In the genomic region with DNA sequence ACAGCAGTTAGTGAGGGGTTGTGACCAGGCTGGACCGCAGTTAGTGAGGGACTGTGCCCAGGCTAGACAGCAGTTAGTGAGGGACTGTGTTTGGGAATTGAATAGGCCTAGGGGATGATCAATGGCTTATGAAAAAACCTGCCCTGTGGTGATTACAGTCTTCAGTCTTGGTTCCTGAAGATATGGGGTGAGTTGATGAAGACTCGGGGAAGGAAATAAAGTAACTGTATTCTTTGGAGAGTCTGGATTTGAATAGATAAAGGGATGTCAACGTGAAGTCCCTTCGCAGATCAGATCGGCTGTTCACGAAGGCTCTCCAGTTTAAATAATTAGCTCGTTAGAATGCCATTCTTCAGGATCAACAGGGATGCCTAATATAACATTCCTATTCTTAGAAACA, we compare ENCODE assay signal across 26 mouse cellular contexts. TPM values are rescaled to one million over a fixed set of nuclear protein-coding genes. Genes with fewer than 3 reads are reported as not detected.
DNase-seq lines count a peak whose midpoint lies in the region; ATAC-seq and TF ChIP-seq lines count a peak whose summit lies in the region.
"Had no signal": no experiment of that assay in that cellular context is flagged by ENCODE, and none has a peak within 500 bp of the region (broad histone marks: within the 10 kb centered on the region; RNA-seq: fewer than 3 reads in every experiment).

No protein-coding gene starts in this region.

- peaks cover 91% of the 10 kb centered on the region for H3K4me1 ChIP-seq in erythroblast, embryonic 14.5 days (ENCODE audit: control insufficient read depth)
- H3K4me1 ChIP-seq in bone marrow, adult 2 months (ENCODE audit: control insufficient read depth, insufficient read depth, low read length), result peaks cover 8% of the 10 kb centered on the region
- H3K4me1 ChIP-seq in liver, embryonic 12.5 days, result peaks cover 87% of the 10 kb centered on the region
- peaks cover 58% of the 10 kb centered on the region for H3K4me1 ChIP-seq in liver, embryonic 16.5 days (ENCODE audit: control insufficient read depth, low read depth, low read length)
- H3K4me1 ChIP-seq: embryonic facial prominence, embryonic 12.5 days; forebrain, embryonic 15.5 days had no signal

- no peaks in the 10 kb centered on the region for H3K9me3 ChIP-seq in erythroblast, embryonic 14.5 days (ENCODE audit: control insufficient read depth, low read length)
- no peaks in the 10 kb centered on the region for H3K9me3 ChIP-seq in liver, embryonic 12.5 days (replicated peaks)
- H3K9me3 ChIP-seq in liver, embryonic 16.5 days (replicated peaks; ENCODE audit: control insufficient read depth, low read length), result no peaks in the 10 kb centered on the region
- H3K9me3 ChIP-seq: embryonic facial prominence, embryonic 12.5 days; forebrain, embryonic 10.5 days; forebrain, embryonic 15.5 days; heart, embryonic 12.5 days; hindbrain, embryonic 12.5 days had no signal

- ATAC-seq in erythroblast, adult 5-6 weeks (replicated peaks; ENCODE audit: low FRiP score, poor library complexity, severe bottlenecking), result no peak
- ATAC-seq in liver, embryonic 12.5 days, result peak; percentile 31
- peak; percentile 8; the same call in 1 of the 2 replicates for ATAC-seq in liver, embryonic 16.5 days (ENCODE audit: low read depth)
- ATAC-seq: activated CD4-positive, CD25-positive, alpha-beta regulatory T cell, adult 4 months; CD4-positive, CD25-positive, alpha-beta regulatory T cell, adult 4 months; forebrain, embryonic 15.5 days; hindbrain, embryonic 16.5 days; inflammation-experienced regulatory T-cells, adult 6 months; Patski had no signal

- peaks cover 2% of the 10 kb centered on the region; the same call in 1 of the 2 replicates for H3K36me3 ChIP-seq in erythroblast, embryonic 14.5 days (ENCODE audit: control insufficient read depth)
- H3K36me3 ChIP-seq in liver, embryonic 12.5 days, result no peaks in the 10 kb centered on the region
- H3K36me3 ChIP-seq in liver, embryonic 16.5 days (ENCODE audit: control insufficient read depth, insufficient read depth), result no peaks in the 10 kb centered on the region
- H3K36me3 ChIP-seq: embryonic facial prominence, embryonic 12.5 days; forebrain, embryonic 10.5 days; forebrain, embryonic 15.5 days; heart, embryonic 12.5 days; hindbrain, embryonic 12.5 days had no signal

- no peak for DNase-seq in ovary, postnatal 10 days (ENCODE audit: low spot score)
- no peak for DNase-seq in heart, adult 8-10 months (ENCODE audit: low spot score)
- DNase-seq in embryo, embryonic 11 days, result no peak
- DNase-seq: adrenal gland, postnatal 14 days; B cell, adult 2 months; cerebellum, adult 11 months; cerebellum, adult 8-10 months; cerebellum, postnatal 14 days; gastrocnemius, postnatal 36 days; heart, adult 11 months; heart, postnatal 4 days had no signal

- no peaks in the 10 kb centered on the region for H3K27me3 ChIP-seq in erythroblast, embryonic 14.5 days (ENCODE audit: control insufficient read depth)
- H3K27me3 ChIP-seq in liver, embryonic 12.5 days (replicated peaks), result no peaks in the 10 kb centered on the region
- H3K27me3 ChIP-seq in liver, embryonic 16.5 days (ENCODE audit: control insufficient read depth, insufficient read depth, low read depth, low read length), result no peaks in the 10 kb centered on the region
- H3K27me3 ChIP-seq: embryonic facial prominence, embryonic 12.5 days; forebrain, embryonic 15.5 days; heart, embryonic 12.5 days; hindbrain, embryonic 12.5 days; Patski had no signal

- no peak for TF ChIP-seq POLR2A in bone marrow, adult 2 months (IDR thresholded peaks at IDR 0.05; ENCODE audit: borderline replicate concordance, control insufficient read depth, low read depth, low read length)

- no peak for TF ChIP-seq CTCF in bone marrow, adult 2 months (IDR thresholded peaks at IDR 0.05; ENCODE audit: control insufficient read depth, insufficient read depth, low read length)

- peak overlapping the region; percentile 37; the same call in 1 of the 2 replicates for H3K9ac ChIP-seq in liver, embryonic 12.5 days
- peak overlapping the region; percentile 8; the same call in 1 of the 2 replicates for H3K9ac ChIP-seq in liver, embryonic 16.5 days (ENCODE audit: low read depth, low read length)
- H3K9ac ChIP-seq: embryonic facial prominence, embryonic 12.5 days; forebrain, embryonic 15.5 days; heart, embryonic 12.5 days; hindbrain, embryonic 12.5 days had no signal

- H3K4me2 ChIP-seq in liver, embryonic 12.5 days, result peak overlapping the region; percentile 63
- H3K4me2 ChIP-seq in liver, embryonic 16.5 days (ENCODE audit: low read depth, low read length), result peak overlapping the region; percentile 67
- H3K4me2 ChIP-seq: embryonic facial prominence, embryonic 12.5 days; forebrain, embryonic 15.5 days; heart, embryonic 12.5 days; hindbrain, embryonic 12.5 days had no signal

- H3K27ac ChIP-seq in bone marrow, adult 2 months (ENCODE audit: control insufficient read depth, insufficient read depth, low read depth, low read length, poor library complexity), result peak overlapping the region; percentile 27; the same call in 1 of the 2 replicates
- peak overlapping the region; percentile 92 for H3K27ac ChIP-seq in liver, embryonic 12.5 days
- peak overlapping the region; percentile 89 for H3K27ac ChIP-seq in liver, embryonic 16.5 days (ENCODE audit: low read length)
- H3K27ac ChIP-seq: embryonic facial prominence, embryonic 12.5 days; forebrain, embryonic 10.5 days; forebrain, embryonic 15.5 days; hindbrain, embryonic 12.5 days had no signal

- peak overlapping the region; percentile 62 for H3K4me3 ChIP-seq in erythroblast, embryonic 14.5 days (replicated peaks)
- H3K4me3 ChIP-seq in bone marrow, adult 2 months (replicated peaks; ENCODE audit: control insufficient read depth, low read depth, low read length), result no peak overlapping the region
- H3K4me3 ChIP-seq in liver, embryonic 12.5 days, result 0 out of 2 replicates have a peak overlapping the region, but pooled peaks have one; percentile 34
- H3K4me3 ChIP-seq in liver, embryonic 16.5 days (ENCODE audit: low read depth, low read length), result no peak overlapping the region
- H3K4me3 ChIP-seq: embryonic facial prominence, embryonic 12.5 days; forebrain, embryonic 10.5 days; forebrain, embryonic 15.5 days; heart, embryonic 12.5 days; hindbrain, embryonic 12.5 days had no signal

- 70% methylated on average over 7 of the region's 7 CpGs for WGBS in bone marrow, adult 2 months
- WGBS in liver, embryonic 12.5 days (ENCODE audit: insufficient replicate concordance), result 25% methylated on average over 7 of the region's 7 CpGs
- 29% methylated on average over 7 of the region's 7 CpGs for WGBS in liver, embryonic 16.5 days (ENCODE audit: insufficient replicate concordance)

RNA-seq across cellular contexts. Expression of a gene that starts 24.4 kb away (rescaled TPM):
- polyA plus RNA-seq in erythroblast, embryonic 14.5 days (2012), result 0.16 and 0.29 TPM in 2 replicates
- 4.2 and 9.2 TPM in 2 replicates for total RNA-seq in erythroblast, adult 5-6 weeks (2015; ENCODE audit: low replicate concordance)
- 7.1 and 17.3 TPM in 2 replicates for total RNA-seq in erythroblast, adult 5-6 weeks (2017; ENCODE audit: low replicate concordance)
- polyA plus RNA-seq in bone marrow, adult 2 months (2011; ENCODE audit: insufficient read depth, insufficient read length, low replicate concordance, missing spikeins), result 5.0 and 9.6 TPM in 2 replicates
- polyA plus RNA-seq in liver, embryonic 12.5 days (2016; fragmentation: Nextera tagmentation; extraction: Ambion mirVana), result 4.1 and 4.7 TPM in 2 replicates
- polyA plus RNA-seq in liver, embryonic 16.5 days (2015; fragmentation: Nextera tagmentation; extraction: Ambion mirVana), result 2.9 and 3.1 TPM in 2 replicates
- 1 to 10 TPM; 4.4 to 6.2 (median 5.2) TPM for total RNA-seq in heart, adult 8-10 months (2022)

RNA-seq across cellular contexts. Expression of a gene that starts 44.3 kb away (rescaled TPM):
- polyA plus RNA-seq in erythroblast, embryonic 14.5 days (2012), result 2.6 and 3.5 TPM in 2 replicates
- total RNA-seq in erythroblast, adult 5-6 weeks (2015; ENCODE audit: low replicate concordance), result 117 and 165 TPM in 2 replicates
- total RNA-seq in erythroblast, adult 5-6 weeks (2017; ENCODE audit: low replicate concordance), result 209 and 318 TPM in 2 replicates
- 80.6 and 102 TPM in 2 replicates for polyA plus RNA-seq in bone marrow, adult 2 months (2011; ENCODE audit: insufficient read depth, insufficient read length, low replicate concordance, missing spikeins)
- polyA plus RNA-seq in liver, embryonic 12.5 days (2016; fragmentation: Nextera tagmentation; extraction: Ambion mirVana), result 210 and 212 TPM in 2 replicates
- 194 and 198 TPM in 2 replicates for polyA plus RNA-seq in liver, embryonic 16.5 days (2015; fragmentation: Nextera tagmentation; extraction: Ambion mirVana)
- total RNA-seq in heart, adult 8-10 months (2022), result 100 to 1,000 TPM; 290 to 388 (median 328) TPM

Comparison
In these comparisons a context has a peak if more than half of its experiments do, and no peak if none do; other contexts are left out.
1. H3K4me3 ChIP-seq: peak in erythroblast, embryonic 14.5 days (single experiment) and liver, embryonic 12.5 days (single experiment); none in bone marrow, adult 2 months (single experiment) and liver, embryonic 16.5 days (single experiment).
2. H3K27ac ChIP-seq: peak in every context shown above with its lines; median percentile 92 in liver, embryonic 12.5 days; 89 in liver, embryonic 16.5 days; 27 in bone marrow, adult 2 months.
3. RNA of a gene that starts 44.3 kb away (polyA plus RNA-seq): 210 to 212 TPM in liver, embryonic 12.5 days, 194 to 198 TPM in liver, embryonic 16.5 days and 80.6 to 102 TPM in bone marrow, adult 2 months; 2.6 to 3.5 TPM in erythroblast, embryonic 14.5 days; every median in the first group is over 10 times any median in the second.